Mouse (Mus musculus) mesoderm, embryonic 11.5 days (tissue): Measurements from ENCODE around the gene Cdca8.

Experiments
- DNase-seq: peaks from one replicate; pipeline ENCODE4 v3.0.0-alpha.2; 2012; ENCODE audit warnings: low read depth, low spot score

The Cdca8 gene

GRCm38 (mm10) chr4:124880599-124880998 lies 58.5 kb downstream of the Cdca8 start, which contains the start of gene Epha10:
TSS of gene Epha10 (plus strand) at chr4:124880899.
- DNase-seq, result no peak

- no peak for DNase-seq
Observed at GRCm38 (mm10) chr4:124872719-124873118, 66.4 kb downstream of the Cdca8 start.
